Mouse (Mus musculus): ENCODE results near the gene Pim2. TPM values are rescaled to one million over a fixed set of nuclear protein-coding genes. Genes with fewer than 3 reads are reported as not detected.
"Not testable (repeated sequence)": the region's sequence is repeated elsewhere in the genome, so short reads cannot be mapped to it uniquely, and the experiment has no call there.

Pim2 gene
- polyA plus RNA-seq, 1 experiment from 2014 or later = 3.3 TPM

GRCm38 (mm10) chrX:7915669-7916068, 37.6 kb downstream of the Pim2 start:
- H3K27me3 ChIP-seq (ENCODE audit: insufficient read depth, low read length) = peaks cover 12% of the 10 kb centered on the region
- H3K4me2 ChIP-seq (ENCODE audit: low read depth, low read length); H3K36me3 ChIP-seq (replicated peaks; ENCODE audit: insufficient read depth, low read length); H3K9me3 ChIP-seq (ENCODE audit: low read length); H3K9ac ChIP-seq (replicated peaks); H3K27ac ChIP-seq (ENCODE audit: low read depth); DNase-seq; H3K4me1 ChIP-seq (ENCODE audit: insufficient read depth); ATAC-seq; H3K4me3 ChIP-seq (ENCODE audit: low read depth, low read length): not testable (repeated sequence)
- WGBS (ENCODE audit: insufficient replicate concordance) = 6% methylated on average over 3 of the region's 3 CpGs
- TF ChIP-seq CTCF (IDR thresholded peaks at IDR 0.05; ENCODE audit: low read depth) = peak; percentile 48

- H3K4me3 ChIP-seq (ENCODE audit: low read depth, low read length); H3K9ac ChIP-seq (replicated peaks); H3K27ac ChIP-seq (ENCODE audit: low read depth); H3K4me2 ChIP-seq (ENCODE audit: low read depth, low read length); ATAC-seq; H3K9me3 ChIP-seq (ENCODE audit: low read length); H3K36me3 ChIP-seq (replicated peaks; ENCODE audit: insufficient read depth, low read length); H3K4me1 ChIP-seq (ENCODE audit: insufficient read depth); DNase-seq: not testable (repeated sequence)
- H3K27me3 ChIP-seq (ENCODE audit: insufficient read depth, low read length) = peaks cover 34% of the 10 kb centered on the region
- TF ChIP-seq CTCF (IDR thresholded peaks at IDR 0.05; ENCODE audit: low read depth) = peak; percentile 33; the same call in 1 of the 2 replicates
- 55% methylated on average over 6 of the region's 6 CpGs for WGBS (ENCODE audit: insufficient replicate concordance)
These were observed 39.9 kb downstream of the Pim2 start for GRCm38 (mm10) chrX:7917960-7918359.

- DNase-seq (no peak), ATAC-seq (no peak)
- H3K27ac ChIP-seq (ENCODE audit: low read depth) = no peak within 1 kb of the TSS
- no peaks in the 10 kb centered on the region for H3K36me3 ChIP-seq (replicated peaks; ENCODE audit: insufficient read depth, low read length)
- TF ChIP-seq EP300 (IDR thresholded peaks at IDR 0.05; ENCODE audit: low read depth) (no peak), CTCF (IDR thresholded peaks at IDR 0.05; ENCODE audit: low read depth) (no peak)
- H3K4me3 ChIP-seq (ENCODE audit: low read depth, low read length) = no peak within 1 kb of the TSS
- 24% methylated on average over 26 of the region's 40 CpGs for WGBS (ENCODE audit: insufficient replicate concordance)
- H3K27me3 ChIP-seq (ENCODE audit: insufficient read depth, low read length) = peaks cover 50% of the 10 kb centered on the region
- no peaks in the 10 kb centered on the region for H3K4me1 ChIP-seq (ENCODE audit: insufficient read depth)
- H3K9me3 ChIP-seq (ENCODE audit: low read length) = no peaks in the 10 kb centered on the region
- no peak within 1 kb of the TSS for H3K4me2 ChIP-seq (ENCODE audit: low read depth, low read length)
- H3K9ac ChIP-seq (replicated peaks) = no peak within 1 kb of the TSS
These were observed 41.7 kb downstream of the Pim2 start, which contains the start of gene Pcsk1n for GRCm38 (mm10) chrX:7919601-7920383. Gene Pcsk1n (plus strand): TSS chrX:7919822.

GRCm38 (mm10) chrX:7922032-7922431, 44.0 kb downstream of the Pim2 start:
- Histone ChIP-seq H3K4me3 (ENCODE audit: low read depth, low read length) (peak overlapping the region; percentile 15; the same call in 1 of the 2 replicates), H3K4me1 (ENCODE audit: insufficient read depth) (no peaks in the 10 kb centered on the region), H3K36me3 (replicated peaks; ENCODE audit: insufficient read depth, low read length) (no peaks in the 10 kb centered on the region), H3K4me2 (ENCODE audit: low read depth, low read length) (peak overlapping the region; percentile 50; the same call in 1 of the 2 replicates), H3K9ac (replicated peaks) (no peak overlapping the region), H3K27ac (ENCODE audit: low read depth) (no peak overlapping the region), H3K9me3 (ENCODE audit: low read length) (no peaks in the 10 kb centered on the region), H3K27me3 (ENCODE audit: insufficient read depth, low read length) (peaks cover 62% of the 10 kb centered on the region)
- WGBS (ENCODE audit: insufficient replicate concordance) = 18% methylated on average over 30 of the region's 48 CpGs
- DNase-seq (no peak), ATAC-seq (no peak)
- TF ChIP-seq EP300 (IDR thresholded peaks at IDR 0.05; ENCODE audit: low read depth) = no peak
- TF ChIP-seq CTCF (IDR thresholded peaks at IDR 0.05; ENCODE audit: low read depth) = no peak

GRCm38 (mm10) chrX:7926266-7926665, 48.2 kb downstream of the Pim2 start:
- WGBS (ENCODE audit: insufficient replicate concordance) = 70% methylated on average over 6 of the region's 6 CpGs
- ATAC-seq = no peak
- no peak for TF ChIP-seq CTCF (IDR thresholded peaks at IDR 0.05; ENCODE audit: low read depth)
- TF ChIP-seq EP300 (IDR thresholded peaks at IDR 0.05; ENCODE audit: low read depth) = no peak
- H3K4me2 ChIP-seq (ENCODE audit: low read depth, low read length) = no peak overlapping the region
- H3K36me3 ChIP-seq (replicated peaks; ENCODE audit: insufficient read depth, low read length) = no peaks in the 10 kb centered on the region
- no peaks in the 10 kb centered on the region for H3K4me1 ChIP-seq (ENCODE audit: insufficient read depth)
- H3K27me3 ChIP-seq (ENCODE audit: insufficient read depth, low read length) = peaks cover 56% of the 10 kb centered on the region
- DNase-seq = no peak
- H3K9me3 ChIP-seq (ENCODE audit: low read length) = no peaks in the 10 kb centered on the region
- H3K27ac ChIP-seq (ENCODE audit: low read depth) = no peak overlapping the region
- H3K9ac ChIP-seq (replicated peaks) = no peak overlapping the region
- H3K4me3 ChIP-seq (ENCODE audit: low read depth, low read length) = no peak overlapping the region

- TF ChIP-seq CTCF (IDR thresholded peaks at IDR 0.05; ENCODE audit: low read depth) = no peak
- Histone ChIP-seq H3K4me3 (ENCODE audit: low read depth, low read length) (no peak overlapping the region), H3K36me3 (replicated peaks; ENCODE audit: insufficient read depth, low read length) (0 out of 2 replicates have a peak, but pooled peaks cover 2% of the 10 kb centered on the region), H3K4me1 (ENCODE audit: insufficient read depth) (no peaks in the 10 kb centered on the region), H3K4me2 (ENCODE audit: low read depth, low read length) (no peak overlapping the region), H3K9ac (replicated peaks) (no peak overlapping the region), H3K9me3 (ENCODE audit: low read length) (no peaks in the 10 kb centered on the region), H3K27ac (ENCODE audit: low read depth) (no peak overlapping the region), H3K27me3 (ENCODE audit: insufficient read depth, low read length) (peaks cover 48% of the 10 kb centered on the region)
- ATAC-seq = no peak
- 29% methylated on average over 10 of the region's 10 CpGs for WGBS (ENCODE audit: insufficient replicate concordance)
- DNase-seq = no peak
These were observed 49.1 kb downstream of the Pim2 start for GRCm38 (mm10) chrX:7927116-7927515.
